Mouse (Mus musculus): ENCODE measurements at regions not wholly inside any gene's neighbourhood (a gene's known extent, or its start where the extent isn't known, plus 50 kb on each side); places are given as distances from the start of the nearest gene placed in this dataset.

DNA sequence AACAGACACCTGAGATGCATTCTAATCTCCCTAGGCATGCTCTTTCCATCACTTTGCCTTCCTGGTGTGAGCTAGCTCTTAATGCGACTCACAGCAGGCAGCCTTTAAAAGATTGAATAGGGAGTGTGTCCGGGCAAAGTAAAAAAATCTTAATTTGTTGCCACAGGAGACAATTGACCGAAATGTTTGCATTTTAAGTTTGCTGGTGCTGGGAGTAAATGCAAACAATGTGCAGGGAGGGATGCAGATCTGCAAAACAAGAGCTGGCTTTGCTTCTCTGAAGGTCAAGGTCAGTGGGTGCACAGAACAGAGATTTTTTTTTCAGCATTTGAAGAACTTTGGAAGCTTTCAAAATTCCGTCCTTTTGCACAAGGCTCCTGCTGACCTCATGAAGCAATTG lies 111.4 kb downstream of the Mterf1b start:
- TF ChIP-seq CTCF (conservative IDR thresholded peaks at IDR 0.05 in 1 of 2, IDR thresholded peaks at IDR 0.05 in 1 of 2; ENCODE audit: low read depth in 2 of 2, low read length in 2 of 2) (no peak), EP300 (IDR thresholded peaks at IDR 0.05; ENCODE audit: low read length) (no peak), POLR2A (IDR thresholded peaks at IDR 0.05; ENCODE audit: low read depth, low read length) (no peak), TCF12 (IDR thresholded peaks at IDR 0.05; ENCODE audit: low read depth, low read length) (no peak), ZC3H11A (IDR thresholded peaks at IDR 0.05; ENCODE audit: low read depth, low read length) (no peak), E2F4 (IDR thresholded peaks at IDR 0.05; ENCODE audit: insufficient replicate concordance, low read depth, low read length) (no peak), MEF2A (IDR thresholded peaks at IDR 0.05; ENCODE audit: borderline replicate concordance, low read depth, low read length) (no peak), POLR2AphosphoS2 (IDR thresholded peaks at IDR 0.05; ENCODE audit: low read depth, low read length) (no peak), MAFK (IDR thresholded peaks at IDR 0.05; ENCODE audit: insufficient replicate concordance, low read length) (no peak), UBTF (IDR thresholded peaks at IDR 0.05; ENCODE audit: low read depth, low read length) (no peak), USF2 (conservative IDR thresholded peaks at IDR 0.05; ENCODE audit: low read depth, low read length) (no peak)

Data from CH12.LX (cell line).